Mouse (Mus musculus) E14TG2a.4 (cell line): ENCODE measurements around the gene Rps6ka5.

ENCODE experiments used
- CTCF ChIP-seq: conservative IDR thresholded peaks from 2 replicates; pipeline ENCODE4 v1.5.1; 2014; ENCODE audit warnings: low read length
- NANOG ChIP-seq: IDR thresholded peaks from 2 replicates; pipeline ENCODE4 v1.6.1; 2014; ENCODE audit warnings: borderline replicate concordance, low read length, mixed read lengths
- POU5F1 ChIP-seq: IDR thresholded peaks from 2 replicates; pipeline ENCODE4 v1.6.1; 2014; ENCODE audit warnings: low read length, borderline replicate concordance

DNA sequence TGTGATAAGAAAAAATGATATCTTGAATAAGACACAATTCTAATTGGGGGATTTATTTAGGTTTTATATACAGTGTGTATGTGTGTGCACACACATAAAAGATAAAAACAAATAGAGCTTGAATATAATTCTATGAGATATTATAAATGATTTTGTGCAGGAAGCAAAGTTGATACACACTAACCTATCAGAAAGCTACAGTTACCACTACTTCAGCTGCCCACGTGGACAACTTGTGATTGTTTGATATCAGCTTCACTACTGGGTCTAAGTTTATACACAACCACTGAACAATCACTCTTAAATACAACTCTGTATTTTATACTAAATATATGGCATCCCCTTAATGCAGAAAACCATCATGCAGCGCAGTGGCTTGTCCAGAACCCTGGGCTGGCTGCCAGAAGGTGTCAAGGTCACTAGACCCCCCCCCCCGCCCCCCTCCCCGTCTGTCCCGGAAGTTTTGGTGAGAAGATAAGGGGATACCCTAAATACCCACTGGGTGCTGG is 113.5 kb downstream of the Rps6ka5 start:
- no peak for TF ChIP-seq CTCF
- TF ChIP-seq NANOG: no peak
- TF ChIP-seq POU5F1: no peak
